Mouse (Mus musculus) forebrain, embryonic 13.5 days (tissue): ENCODE measurements around the gene Klf5. TPM values are rescaled to one million over a fixed set of nuclear protein-coding genes. Genes with fewer than 3 reads are reported as not detected.
A peak's percentile ranks its signal among the peaks of the same experiment; 100 is the strongest.

ENCODE experiments used
- ATAC-seq: fragments of 200-750 bp; cut with Nextera tagmentation; 2 replicates; pipeline ENCODE4 v1.8.0; 2017
- H3K27ac ChIP-seq: fragments of 300-500 bp; sonication (generic); 2 replicates; pipeline ENCODE4 v1.5.1; 2015; ENCODE audit warnings: inconsistent platforms, mild to moderate bottlenecking, moderate library complexity
- H3K27me3 ChIP-seq: fragments of 300-500 bp; sonication (generic); 2 replicates; pipeline ENCODE4 v1.6.1; 2015; ENCODE audit warnings: mild to moderate bottlenecking, inconsistent platforms
- H3K36me3 ChIP-seq: fragments of 300-500 bp; sonication (generic); 2 replicates; pipeline ENCODE4 v1.6.1; 2015; ENCODE audit warnings: mild to moderate bottlenecking, inconsistent platforms; ENCODE audit not compliant: poor library complexity, severe bottlenecking
- H3K4me1 ChIP-seq: fragments of 300-500 bp; sonication (generic); 2 replicates; pipeline ENCODE4 v1.6.1; 2015; ENCODE audit warnings: inconsistent platforms
- H3K4me2 ChIP-seq: fragments of 300-500 bp; sonication (generic); 2 replicates; pipeline ENCODE4 v1.6.1; 2015; ENCODE audit warnings: inconsistent platforms, mild to moderate bottlenecking, moderate library complexity
- H3K4me3 ChIP-seq: fragments of 300-500 bp; sonication (generic); 2 replicates; pipeline ENCODE4 v1.5.1; 2015; ENCODE audit warnings: mild to moderate bottlenecking, inconsistent platforms
- H3K9ac ChIP-seq: fragments of 300-500 bp; sonication (generic); 2 replicates; pipeline ENCODE4 v1.6.1; 2015; ENCODE audit warnings: mild to moderate bottlenecking, inconsistent platforms
- H3K9me3 ChIP-seq: fragments of 300-500 bp; sonication (generic); replicated peaks from 2 replicates; pipeline ENCODE4 v1.6.1; 2016; ENCODE audit warnings: inconsistent platforms
- WGBS: fragments of 180-500 bp; shearing (Covaris S2); methylation state at CpG from one replicate; pipeline ENCODE4 v1.1.7; 2015; 5-methylcytosine and 5-hydroxymethylcytosine counted together
- polyA plus RNA-seq: library from polyadenylated mRNA; unstranded; fragments of >200 nt; fragmentation: Nextera tagmentation; extraction: Ambion mirVana; gene quantifications from 2 replicates; pipeline ENCODE4 v1.2.1, GENCODE M21; 2015

Gene Klf5
- polyA plus RNA-seq, 1 experiment from 2014 or later, result 2.1 TPM

DNA sequence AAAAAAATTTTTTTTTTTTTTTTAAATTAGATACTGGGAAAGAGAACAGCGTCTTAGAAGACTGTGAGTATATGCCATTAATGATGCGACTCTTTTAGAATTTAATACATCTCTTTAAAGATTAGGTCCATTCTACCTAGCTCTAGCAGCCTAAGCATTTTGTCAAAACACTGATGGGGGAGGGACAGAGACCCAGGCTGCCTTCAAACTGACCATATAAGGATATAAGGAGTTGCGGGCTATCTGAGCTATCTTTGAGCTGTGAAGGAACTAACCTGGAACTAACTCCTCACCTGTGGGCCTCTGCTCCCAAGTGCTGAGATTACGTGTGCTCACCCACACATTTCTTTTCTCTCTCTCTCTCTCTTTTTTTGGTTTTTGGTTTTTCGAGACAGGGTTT lies 6.3 kb upstream of the Klf5 start:
- Histone ChIP-seq H3K27me3 (peaks cover under 1% of the 10 kb centered on the region; the same call in 1 of the 2 replicates), H3K27ac (no peak overlapping the region), H3K36me3 (no peaks in the 10 kb centered on the region), H3K4me2 (no peak overlapping the region), H3K9ac (no peak overlapping the region), H3K9me3 (no peaks in the 10 kb centered on the region), H3K4me1 (0 out of 2 replicates have a peak, but pooled peaks cover 7% of the 10 kb centered on the region), H3K4me3 (no peak overlapping the region)
- no peak for ATAC-seq
- 95% methylated on average over 5 of the region's 5 CpGs for WGBS

DNA sequence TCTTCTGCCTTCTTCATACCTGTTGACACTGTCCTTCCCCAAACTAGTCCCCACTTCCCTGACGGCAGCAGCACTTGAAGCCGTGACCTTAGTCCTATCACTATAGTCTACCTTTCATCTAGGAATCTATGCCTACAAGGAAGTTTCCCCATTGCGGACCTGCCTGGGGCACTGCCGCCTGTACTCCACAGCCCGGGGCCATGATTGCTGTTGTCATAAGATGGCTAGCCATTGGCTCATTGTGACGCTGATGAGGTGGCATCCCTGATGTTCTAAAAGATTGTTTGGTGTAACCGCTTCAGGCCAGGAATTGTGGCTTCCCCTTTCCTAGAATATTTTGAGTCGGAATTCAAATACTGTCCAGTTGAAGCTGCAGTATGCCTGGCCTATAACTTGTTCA lies 4.1 kb upstream of the Klf5 start:
- no peaks in the 10 kb centered on the region for H3K9me3 ChIP-seq
- 91% methylated on average over 8 of the region's 8 CpGs for WGBS
- H3K4me2 ChIP-seq, result no peak overlapping the region
- no peak overlapping the region for H3K27ac ChIP-seq
- H3K4me3 ChIP-seq, result no peak overlapping the region
- H3K27me3 ChIP-seq, result peaks cover 14% of the 10 kb centered on the region
- no peak overlapping the region for H3K9ac ChIP-seq
- peaks cover 11% of the 10 kb centered on the region for H3K4me1 ChIP-seq
- ATAC-seq, result no peak
- H3K36me3 ChIP-seq, result no peaks in the 10 kb centered on the region

DNA sequence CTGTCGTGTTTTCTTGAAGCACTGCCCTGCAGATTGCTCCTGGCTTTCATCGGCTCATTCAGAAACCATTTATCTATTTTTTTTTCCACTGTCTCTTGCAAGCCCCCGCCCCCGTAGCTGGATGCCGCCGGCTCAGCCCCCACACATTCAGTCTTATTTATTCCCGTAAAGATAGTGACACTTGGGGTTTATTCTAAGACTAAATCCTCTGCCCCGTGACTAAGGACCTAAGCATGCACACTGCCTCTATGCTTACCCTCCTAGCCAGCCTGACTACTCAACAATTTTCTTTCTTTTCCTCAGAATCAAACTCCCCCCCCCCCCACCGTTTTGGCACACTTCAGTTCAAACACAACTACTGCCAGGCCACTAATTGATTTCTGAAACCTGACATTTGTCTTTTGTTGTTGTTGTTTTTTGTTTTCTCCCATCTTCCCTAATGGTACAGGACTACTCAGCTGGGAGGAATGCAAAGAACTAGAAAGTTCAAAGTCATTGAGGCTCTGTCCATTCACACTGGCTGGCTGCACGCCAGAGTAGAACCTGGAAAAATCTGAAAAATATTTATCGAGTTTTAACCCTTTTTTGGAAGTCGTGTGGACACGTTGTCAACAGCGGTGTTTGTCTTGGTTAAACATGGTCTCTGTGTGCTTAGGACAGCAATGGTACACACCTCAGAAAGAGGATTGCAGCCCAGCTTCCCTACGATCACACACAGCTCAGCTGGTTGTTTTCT lies 2.7 kb upstream of the Klf5 start:
- WGBS, result 51% methylated on average over 15 of the region's 15 CpGs
- Histone ChIP-seq H3K9ac (no peak overlapping the region), H3K4me1 (peaks cover 17% of the 10 kb centered on the region), H3K27ac (no peak overlapping the region), H3K36me3 (no peaks in the 10 kb centered on the region), H3K4me3 (no peak overlapping the region), H3K9me3 (no peaks in the 10 kb centered on the region), H3K4me2 (no peak overlapping the region), H3K27me3 (peaks cover 19% of the 10 kb centered on the region)
- no peak for ATAC-seq

DNA sequence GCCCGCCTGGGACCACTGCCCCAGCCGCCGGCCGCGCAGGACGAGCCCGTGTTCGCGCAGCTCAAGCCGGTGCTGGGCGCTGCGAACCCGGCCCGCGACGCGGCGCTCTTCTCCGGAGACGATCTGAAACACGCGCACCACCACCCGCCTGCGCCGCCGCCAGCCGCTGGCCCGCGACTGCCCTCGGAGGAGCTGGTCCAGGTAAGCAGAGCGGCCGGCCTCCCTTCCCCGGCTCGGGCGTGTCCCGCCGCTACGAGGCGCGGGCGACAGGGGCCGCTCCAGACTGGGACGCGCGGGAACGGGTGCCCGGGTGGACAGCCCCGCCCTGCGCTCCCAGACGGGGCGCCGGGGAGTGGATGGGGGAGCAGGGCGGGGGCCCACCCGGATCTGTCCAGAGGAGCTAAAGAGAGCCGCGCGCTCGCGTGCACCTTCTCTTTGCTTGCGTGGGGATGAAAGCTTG lies 561 bp downstream of the Klf5 start:
- H3K4me1 ChIP-seq, result peaks cover 17% of the 10 kb centered on the region
- ATAC-seq, result peak; percentile 82
- H3K27me3 ChIP-seq, result peaks cover 28% of the 10 kb centered on the region
- H3K9me3 ChIP-seq, result no peaks in the 10 kb centered on the region
- H3K4me3 ChIP-seq, result peak overlapping the region; percentile 73
- H3K36me3 ChIP-seq, result no peaks in the 10 kb centered on the region; the same call in 1 of the 2 replicates
- no peak overlapping the region for H3K27ac ChIP-seq
- WGBS, result under 1% methylated on average over 43 of the region's 60 CpGs
- peak overlapping the region; percentile 70 for H3K9ac ChIP-seq
- H3K4me2 ChIP-seq, result peak overlapping the region; percentile 98

DNA sequence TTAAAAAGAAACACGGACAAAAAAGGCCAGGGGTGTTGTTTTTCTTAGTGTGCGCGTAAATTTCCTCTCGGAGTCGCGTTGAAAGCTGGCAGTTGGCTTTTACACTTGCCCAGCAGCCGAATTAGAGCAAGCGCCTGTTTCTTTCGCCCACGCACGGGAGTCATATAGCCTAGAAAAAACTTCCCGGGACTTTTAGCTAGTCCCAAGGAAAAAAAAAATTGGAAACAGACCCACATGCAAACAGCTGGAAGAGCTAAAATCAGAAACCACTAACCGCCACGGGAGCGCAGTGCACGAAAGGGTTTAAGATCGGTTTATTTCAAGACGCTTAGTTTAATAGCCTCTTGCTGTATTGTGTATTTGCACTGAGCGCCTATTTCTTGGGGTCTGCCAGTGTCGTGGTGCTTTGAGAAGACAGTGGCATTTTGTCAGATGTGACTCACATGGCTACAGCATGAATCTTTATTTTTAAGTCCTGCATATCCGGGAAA lies 1.3 kb downstream of the Klf5 start:
- H3K4me2 ChIP-seq, result peak overlapping the region; percentile 98
- no peak overlapping the region for H3K27ac ChIP-seq
- peaks cover 28% of the 10 kb centered on the region for H3K27me3 ChIP-seq
- H3K4me1 ChIP-seq, result peaks cover 17% of the 10 kb centered on the region
- no peak for ATAC-seq
- H3K9ac ChIP-seq, result peak overlapping the region; percentile 70
- 5% methylated on average over 21 of the region's 21 CpGs for WGBS
- no peaks in the 10 kb centered on the region; the same call in 1 of the 2 replicates for H3K36me3 ChIP-seq
- no peaks in the 10 kb centered on the region for H3K9me3 ChIP-seq
- H3K4me3 ChIP-seq, result peak overlapping the region; percentile 73

DNA sequence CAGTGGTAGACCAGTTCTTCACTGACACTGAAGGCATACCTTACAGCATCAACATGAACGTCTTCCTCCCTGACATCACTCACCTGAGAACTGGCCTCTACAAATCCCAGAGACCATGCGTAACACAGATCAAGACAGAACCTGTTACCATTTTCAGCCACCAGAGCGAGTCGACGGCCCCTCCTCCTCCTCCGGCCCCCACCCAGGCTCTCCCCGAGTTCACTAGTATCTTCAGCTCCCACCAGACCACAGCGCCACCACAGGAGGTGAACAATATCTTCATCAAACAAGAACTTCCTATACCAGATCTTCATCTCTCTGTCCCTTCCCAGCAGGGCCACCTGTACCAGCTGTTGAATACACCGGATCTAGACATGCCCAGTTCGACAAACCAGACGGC lies 3.0 kb downstream of the Klf5 start:
- Histone ChIP-seq H3K4me2 (no peak overlapping the region), H3K4me3 (no peak overlapping the region), H3K4me1 (peaks cover 10% of the 10 kb centered on the region), H3K27ac (no peak overlapping the region), H3K36me3 (no peaks in the 10 kb centered on the region; the same call in 1 of the 2 replicates), H3K27me3 (peaks cover 28% of the 10 kb centered on the region), H3K9ac (no peak overlapping the region), H3K9me3 (no peaks in the 10 kb centered on the region)
- no peak for ATAC-seq
- WGBS, result 67% methylated on average over 11 of the region's 11 CpGs

DNA sequence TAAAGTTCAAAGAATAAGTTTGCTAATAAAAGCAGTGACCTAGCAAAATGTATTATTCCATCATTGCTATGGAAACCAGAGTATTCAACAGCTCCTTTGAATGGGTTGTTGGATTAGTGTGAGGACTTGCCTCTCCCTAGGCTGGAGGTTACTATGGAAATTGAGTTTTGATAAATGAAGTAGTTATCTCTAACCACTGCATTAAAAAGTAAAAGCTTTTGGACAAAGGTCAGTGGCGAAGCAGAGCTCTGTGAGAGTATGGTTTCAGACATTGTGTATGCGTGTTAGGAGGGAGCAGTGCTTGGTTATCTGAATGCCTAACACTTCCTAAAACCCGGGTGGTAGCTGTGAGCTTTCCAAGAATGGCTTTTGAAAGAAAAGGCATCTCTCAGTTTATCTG lies 5.9 kb downstream of the Klf5 start:
- 21% methylated on average over 3 of the region's 3 CpGs for WGBS
- Histone ChIP-seq H3K9ac (no peak overlapping the region), H3K9me3 (no peaks in the 10 kb centered on the region), H3K27ac (no peak overlapping the region), H3K4me1 (peaks cover 6% of the 10 kb centered on the region), H3K36me3 (no peaks in the 10 kb centered on the region; the same call in none of the 2 replicates), H3K27me3 (peaks cover 13% of the 10 kb centered on the region), H3K4me3 (no peak overlapping the region), H3K4me2 (no peak overlapping the region)
- no peak for ATAC-seq

DNA sequence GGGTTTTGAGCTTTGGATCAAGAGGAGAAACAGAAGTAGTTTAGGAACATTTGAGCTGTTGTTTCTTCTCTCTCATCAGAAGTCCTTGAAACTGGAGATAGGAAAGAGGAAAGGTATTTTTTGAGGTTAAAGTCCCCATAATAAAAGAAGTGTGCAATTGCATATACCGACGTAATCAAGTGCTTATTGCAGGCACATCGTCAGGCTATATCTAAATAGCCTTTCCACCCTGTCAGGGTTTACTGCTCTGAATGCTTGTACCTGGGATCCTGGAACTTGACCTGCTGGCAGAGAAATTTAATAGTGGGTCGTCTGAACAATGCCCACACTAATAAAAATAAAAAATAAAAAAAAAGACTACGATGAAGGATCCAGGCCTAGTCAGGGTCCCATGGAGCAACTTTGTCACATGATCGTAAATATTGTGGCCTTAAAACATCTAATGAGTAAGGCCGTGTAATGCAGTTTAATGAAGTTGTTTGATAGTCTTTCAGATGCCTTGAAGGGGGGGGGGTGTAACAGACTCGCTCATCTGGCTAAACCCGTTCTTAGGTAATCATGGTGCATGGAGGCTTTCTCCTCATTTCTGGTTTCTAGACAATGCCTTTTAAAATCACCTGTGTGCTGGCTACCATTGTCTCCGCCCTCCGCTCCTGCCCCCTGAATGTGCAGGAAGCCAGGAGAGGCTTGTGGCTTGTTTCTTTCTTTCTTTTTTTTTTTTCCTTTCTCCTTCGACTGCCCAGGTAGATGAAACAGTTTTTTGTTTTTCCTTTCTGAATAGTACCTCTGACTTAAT lies 6.7 kb downstream of the Klf5 start:
- Histone ChIP-seq H3K27ac (no peak overlapping the region), H3K4me3 (no peak overlapping the region), H3K36me3 (no peaks in the 10 kb centered on the region; the same call in none of the 2 replicates), H3K4me2 (no peak overlapping the region), H3K9me3 (no peaks in the 10 kb centered on the region), H3K4me1 (no peaks in the 10 kb centered on the region), H3K27me3 (peaks cover 13% of the 10 kb centered on the region), H3K9ac (no peak overlapping the region)
- no peak for ATAC-seq
- WGBS, result 77% methylated on average over 12 of the region's 12 CpGs

DNA sequence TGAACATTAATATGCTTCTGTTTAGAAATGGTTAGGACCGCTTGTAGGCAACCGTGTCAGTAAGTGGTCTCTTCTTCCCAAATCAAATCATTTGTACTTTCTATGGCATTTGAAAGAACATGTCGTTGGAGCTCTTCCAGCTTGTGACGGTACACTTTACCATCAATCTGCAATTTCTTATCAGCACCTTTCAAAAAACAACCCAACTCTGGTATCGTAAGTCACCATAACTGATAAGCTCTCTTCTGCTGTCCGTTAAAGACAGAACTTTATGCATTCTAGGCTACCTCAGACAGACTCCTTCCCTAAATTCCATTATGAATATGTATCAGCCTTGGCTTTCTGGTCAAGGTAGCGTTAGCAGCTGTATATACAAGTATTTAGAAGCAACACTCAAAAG lies 7.9 kb downstream of the Klf5 start:
- Histone ChIP-seq H3K9ac (no peak overlapping the region), H3K27ac (no peak overlapping the region), H3K4me3 (no peak overlapping the region), H3K4me2 (no peak overlapping the region), H3K36me3 (no peaks in the 10 kb centered on the region; the same call in none of the 2 replicates), H3K27me3 (peaks cover 2% of the 10 kb centered on the region), H3K9me3 (no peaks in the 10 kb centered on the region), H3K4me1 (no peaks in the 10 kb centered on the region)
- no peak for ATAC-seq
- WGBS, result 91% methylated on average over 7 of the region's 7 CpGs

DNA sequence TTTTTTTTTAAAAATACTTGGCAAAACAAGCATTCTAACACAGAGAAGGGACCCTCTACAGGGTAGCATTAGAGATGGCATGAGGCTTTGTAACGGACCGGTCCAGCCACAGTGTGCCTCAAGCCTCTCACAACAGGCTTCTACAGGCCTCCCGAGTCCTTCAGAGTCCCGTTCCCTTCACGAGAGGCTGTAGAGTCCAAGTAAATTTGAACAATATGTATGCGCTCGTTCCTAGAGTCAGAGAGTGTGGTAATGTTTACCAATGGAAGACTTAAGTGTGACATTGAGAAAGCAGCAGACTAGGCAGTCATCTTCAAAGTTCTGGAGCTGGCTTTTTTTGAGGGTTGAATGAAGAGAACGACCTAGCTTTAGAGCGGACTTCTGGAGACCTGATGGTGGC lies 11.1 kb downstream of the Klf5 start:
- WGBS, result 78% methylated on average over 9 of the region's 9 CpGs
- Histone ChIP-seq H3K4me3 (no peak overlapping the region), H3K4me1 (no peaks in the 10 kb centered on the region), H3K4me2 (no peak overlapping the region), H3K9me3 (no peaks in the 10 kb centered on the region), H3K36me3 (no peaks in the 10 kb centered on the region; the same call in 1 of the 2 replicates), H3K27ac (no peak overlapping the region), H3K9ac (no peak overlapping the region), H3K27me3 (no peaks in the 10 kb centered on the region)
- no peak for ATAC-seq

DNA sequence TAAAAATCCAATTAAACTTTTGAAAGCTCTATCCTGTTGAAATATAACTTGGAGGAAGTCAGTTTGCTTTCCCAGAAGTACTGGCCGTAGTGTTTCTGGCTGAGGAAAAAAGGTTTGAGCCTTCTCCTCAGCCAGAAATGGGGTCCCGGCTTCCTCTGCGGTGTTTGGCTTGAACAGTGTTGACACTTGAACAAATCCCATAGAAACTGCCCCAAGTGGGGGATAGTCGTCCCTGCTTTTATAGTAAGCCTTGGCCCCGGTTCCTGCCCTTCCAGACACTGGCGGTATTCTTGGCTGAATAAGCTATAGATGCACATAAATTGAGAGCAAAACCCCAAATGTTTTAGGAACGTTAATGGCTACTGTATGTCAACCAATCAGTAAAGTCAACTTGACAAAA lies 11.9 kb downstream of the Klf5 start:
- no peaks in the 10 kb centered on the region for H3K9me3 ChIP-seq
- no peaks in the 10 kb centered on the region; the same call in 1 of the 2 replicates for H3K36me3 ChIP-seq
- no peaks in the 10 kb centered on the region for H3K4me1 ChIP-seq
- H3K27me3 ChIP-seq, result no peaks in the 10 kb centered on the region
- WGBS, result 79% methylated on average over 7 of the region's 7 CpGs
- H3K9ac ChIP-seq, result no peak overlapping the region
- H3K4me3 ChIP-seq, result no peak overlapping the region
- H3K4me2 ChIP-seq, result no peak overlapping the region
- no peak for ATAC-seq
- H3K27ac ChIP-seq, result no peak overlapping the region

DNA sequence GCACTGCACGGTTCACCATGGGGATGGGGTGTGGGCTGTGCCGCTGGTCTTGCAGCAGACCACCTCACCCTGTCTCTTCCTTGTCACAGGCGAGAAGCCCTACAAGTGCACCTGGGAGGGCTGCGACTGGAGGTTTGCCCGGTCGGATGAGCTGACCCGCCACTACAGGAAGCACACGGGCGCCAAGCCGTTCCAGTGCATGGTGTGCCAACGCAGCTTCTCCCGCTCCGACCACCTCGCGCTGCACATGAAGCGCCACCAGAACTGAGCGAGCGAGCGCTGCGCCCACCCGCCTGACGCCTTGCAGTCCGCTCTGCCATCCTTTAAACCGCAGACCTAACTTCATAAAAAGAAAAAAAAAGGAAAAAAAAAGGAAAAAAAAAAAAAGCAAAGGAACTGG lies 14.6 kb downstream of the Klf5 start:
- Histone ChIP-seq H3K4me2 (no peak overlapping the region), H3K36me3 (no peaks in the 10 kb centered on the region), H3K27me3 (no peaks in the 10 kb centered on the region), H3K9ac (no peak overlapping the region), H3K4me3 (no peak overlapping the region), H3K4me1 (no peaks in the 10 kb centered on the region), H3K9me3 (no peaks in the 10 kb centered on the region), H3K27ac (no peak overlapping the region)
- no peak for ATAC-seq
- 90% methylated on average over 24 of the region's 24 CpGs for WGBS
